Mouse (Mus musculus) liver, embryonic 14.5 days (tissue): ENCODE data around the gene Myb.

Experiments used
- CTCF ChIP-seq: IDR thresholded peaks from 2 replicates; pipeline ENCODE4 v1.5.1; 2016; ENCODE audit warnings: antibody characterized with exemption, low read depth, control low read depth
- EP300 ChIP-seq: IDR thresholded peaks from 2 replicates; pipeline ENCODE4 v1.6.1; 2016; ENCODE audit warnings: antibody characterized with exemption, low read depth

DNA sequence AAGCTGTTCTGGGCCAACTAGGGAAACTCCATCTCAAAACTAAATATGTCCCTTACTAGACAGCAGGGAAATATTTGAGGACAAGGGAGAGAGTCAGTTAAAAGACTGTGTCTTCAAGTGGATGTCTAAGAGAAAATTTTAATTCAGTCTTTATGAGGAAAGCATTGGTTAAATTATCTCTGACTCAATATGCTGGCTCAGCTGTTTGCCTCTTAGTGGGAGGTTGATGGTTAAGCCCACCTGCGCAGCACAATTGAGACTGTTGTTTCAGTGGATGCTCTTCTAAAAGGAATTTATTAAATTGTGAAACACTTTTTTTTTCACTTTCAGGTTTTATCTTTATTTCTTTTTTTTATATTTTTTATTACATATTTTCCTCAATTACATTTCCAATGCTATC, 84.6 kb downstream of the Myb start:
- no peak for TF ChIP-seq CTCF
- TF ChIP-seq EP300: no peak
